Comparison of ENCODE assay signal across 8 mouse cellular contexts in the genomic region with DNA sequence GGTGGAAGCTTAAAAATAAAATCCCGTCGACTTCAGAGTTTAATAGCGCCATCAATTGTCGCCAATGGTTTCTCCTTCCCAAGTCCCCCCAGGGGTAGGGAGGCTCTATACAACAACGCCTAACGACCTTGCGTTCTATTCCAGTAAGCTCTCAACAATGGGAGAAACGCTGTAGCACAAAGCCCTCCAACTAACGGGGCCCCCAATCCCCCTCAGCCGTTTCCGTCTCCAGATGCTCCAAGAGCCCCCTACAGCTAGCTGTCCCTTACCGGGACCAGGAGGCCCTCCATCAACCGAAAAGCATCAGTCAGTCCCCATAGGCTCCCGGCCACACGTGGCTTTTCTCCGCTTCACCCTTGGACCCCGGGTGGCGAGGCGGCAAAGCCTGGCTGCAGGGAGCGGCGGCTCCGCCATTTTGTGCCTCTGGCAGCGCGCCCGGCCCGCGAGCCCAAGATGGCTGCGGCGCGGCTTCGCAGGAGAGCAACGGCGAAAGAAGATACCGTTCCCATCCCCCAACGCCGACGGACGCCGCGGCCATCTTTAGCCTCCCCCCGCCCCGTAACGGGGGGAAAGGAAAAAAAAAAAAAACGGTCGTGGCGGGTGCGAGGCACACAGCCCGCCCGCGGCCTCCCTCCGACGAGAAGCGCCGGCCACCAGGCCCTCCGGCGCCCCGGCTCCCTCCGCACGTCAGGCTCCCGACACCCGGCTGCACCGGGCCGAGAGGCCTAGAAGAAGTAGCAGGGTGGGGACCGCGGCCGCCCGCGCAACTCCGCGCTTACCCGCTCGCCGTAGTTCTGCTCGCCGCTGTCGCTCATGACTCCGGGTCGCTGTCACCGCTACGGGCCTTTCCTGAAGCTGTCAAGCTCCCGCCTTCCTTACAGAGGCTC. TPM values are rescaled to one million over a fixed set of nuclear protein-coding genes. Genes with fewer than 3 reads are reported as not detected.
DNase-seq lines count a peak whose midpoint lies in the region; ATAC-seq and TF ChIP-seq lines count a peak whose summit lies in the region.

No protein-coding gene starts in this region.

- peak overlapping the region; percentile 65 for H3K4me2 ChIP-seq in embryonic facial prominence, embryonic 15.5 days (replicated peaks)
- H3K4me2 ChIP-seq in kidney, embryonic 15.5 days, result peak overlapping the region; percentile 72

- no peaks in the 10 kb centered on the region for H3K9me3 ChIP-seq in embryonic facial prominence, embryonic 15.5 days (replicated peaks)
- H3K9me3 ChIP-seq in heart, embryonic 10.5 days, result no peaks in the 10 kb centered on the region
- H3K9me3 ChIP-seq in kidney, embryonic 15.5 days (replicated peaks), result no peaks in the 10 kb centered on the region

- no peaks in the 10 kb centered on the region for H3K27me3 ChIP-seq in embryonic facial prominence, embryonic 15.5 days
- H3K27me3 ChIP-seq in heart, embryonic 10.5 days (ENCODE audit: insufficient read depth, poor library complexity, severe bottlenecking), result no peaks in the 10 kb centered on the region
- no peaks in the 10 kb centered on the region for H3K27me3 ChIP-seq in kidney, embryonic 15.5 days

- no peak for TF ChIP-seq POLR2A in bone marrow macrophage, adult 2 months (IDR thresholded peaks at IDR 0.05; ENCODE audit: borderline replicate concordance, low read depth, low read length)

- no peak for TF ChIP-seq CTCF in bone marrow macrophage, adult 2 months (IDR thresholded peaks at IDR 0.05; ENCODE audit: low read depth, low read length)

- no peaks in the 10 kb centered on the region for H3K36me3 ChIP-seq in embryonic facial prominence, embryonic 15.5 days
- 0 out of 2 replicates have a peak, but pooled peaks cover 2% of the 10 kb centered on the region for H3K36me3 ChIP-seq in heart, embryonic 10.5 days
- no peaks in the 10 kb centered on the region for H3K36me3 ChIP-seq in kidney, embryonic 15.5 days

- ATAC-seq in embryonic facial prominence, embryonic 15.5 days (ENCODE audit: insufficient number of reproducible peaks, low FRiP score, low TSS enrichment, low read depth), result peak; percentile 63
- ATAC-seq in kidney, embryonic 15.5 days (replicated peaks; ENCODE audit: low FRiP score), result peak; percentile 68
- ATAC-seq in monocyte, adult 5-6 weeks (replicated peaks; ENCODE audit: insufficient number of reproducible peaks, low FRiP score, low TSS enrichment, poor library complexity, severe bottlenecking), result peak; percentile 55

- H3K27ac ChIP-seq in bone marrow macrophage, adult 2 months (ENCODE audit: insufficient read depth, low read depth, low read length), result peak overlapping the region; percentile 85
- peak overlapping the region; percentile 97 for H3K27ac ChIP-seq in embryonic facial prominence, embryonic 15.5 days (replicated peaks)
- peak overlapping the region; percentile 97 for H3K27ac ChIP-seq in heart, embryonic 10.5 days
- H3K27ac ChIP-seq in kidney, embryonic 15.5 days, result peak overlapping the region; percentile 98

- peak overlapping the region; percentile 100 for H3K4me3 ChIP-seq in bone marrow macrophage, adult 2 months (ENCODE audit: insufficient read depth, low read length)
- H3K4me3 ChIP-seq in embryonic facial prominence, embryonic 15.5 days (replicated peaks), result peak overlapping the region; percentile 93
- H3K4me3 ChIP-seq in heart, embryonic 10.5 days, result peak overlapping the region; percentile 92
- H3K4me3 ChIP-seq in kidney, embryonic 15.5 days (replicated peaks), result peak overlapping the region; percentile 64

- H3K9ac ChIP-seq in embryonic facial prominence, embryonic 15.5 days, result peak overlapping the region; percentile 99
- peak overlapping the region; percentile 95 for H3K9ac ChIP-seq in kidney, embryonic 15.5 days

- WGBS in embryonic facial prominence, embryonic 15.5 days, result under 1% methylated on average over 79 of the region's 81 CpGs
- under 1% methylated on average over 81 of the region's 81 CpGs for WGBS in heart, embryonic 10.5 days
- under 1% methylated on average over 74 of the region's 81 CpGs for WGBS in kidney, embryonic 15.5 days

- DNase-seq in A20 (ENCODE audit: low read depth, low spot score) (peak; percentile 79), liver (peak; percentile 82)
- DNase-seq in heart, embryonic 10.5 days (ENCODE audit: low spot score), result peak; percentile 87
- DNase-seq in spleen, postnatal 36 days (ENCODE audit: low spot score in 2 of 2), result peak; percentile 76 to 81

- peaks cover 6% of the 10 kb centered on the region for H3K4me1 ChIP-seq in bone marrow macrophage, adult 2 months (ENCODE audit: control insufficient read depth, insufficient read depth, low read length)
- H3K4me1 ChIP-seq in embryonic facial prominence, embryonic 15.5 days, result peaks cover 17% of the 10 kb centered on the region
- H3K4me1 ChIP-seq in heart, embryonic 10.5 days, result peaks cover 10% of the 10 kb centered on the region; the same call in 1 of the 2 replicates
- peaks cover 25% of the 10 kb centered on the region for H3K4me1 ChIP-seq in kidney, embryonic 15.5 days

RNA-seq across cellular contexts. Expression of a gene that starts 0.6 kb away (rescaled TPM):
- 98.3 and 106 TPM in 2 replicates for polyA plus RNA-seq in bone marrow macrophage, adult 2 months (2012; ENCODE audit: insufficient read depth, insufficient read length, missing spikeins)
- 306 and 310 TPM in 2 replicates for polyA plus RNA-seq in embryonic facial prominence, embryonic 15.5 days (2015; fragmentation: Nextera tagmentation; extraction: Ambion mirVana)
- 288 and 375 TPM in 2 replicates for polyA plus RNA-seq in heart, embryonic 10.5 days (2016; fragmentation: Nextera tagmentation; extraction: Ambion mirVana)
- 387 and 421 TPM in 2 replicates for polyA plus RNA-seq in kidney, embryonic 15.5 days (2015; fragmentation: Nextera tagmentation; extraction: Ambion mirVana)
- 625 to 777 TPM (median 669 TPM) in 3 replicates for total RNA-seq in monocyte, adult 5-6 weeks (2017)

Comparison
In these comparisons a context has a peak if more than half of its experiments do, and no peak if none do; other contexts are left out.
1. Peak in every context shown above with its lines: DNase-seq, ATAC-seq, H3K4me3 ChIP-seq and H3K27ac ChIP-seq.